Mouse (Mus musculus): Measurements from ENCODE around the gene Nubpl.
"Not testable (repeated sequence)": the region's sequence is repeated elsewhere in the genome, so short reads cannot be mapped to it uniquely, and the experiment has no call there.

The Nubpl gene

DNA sequence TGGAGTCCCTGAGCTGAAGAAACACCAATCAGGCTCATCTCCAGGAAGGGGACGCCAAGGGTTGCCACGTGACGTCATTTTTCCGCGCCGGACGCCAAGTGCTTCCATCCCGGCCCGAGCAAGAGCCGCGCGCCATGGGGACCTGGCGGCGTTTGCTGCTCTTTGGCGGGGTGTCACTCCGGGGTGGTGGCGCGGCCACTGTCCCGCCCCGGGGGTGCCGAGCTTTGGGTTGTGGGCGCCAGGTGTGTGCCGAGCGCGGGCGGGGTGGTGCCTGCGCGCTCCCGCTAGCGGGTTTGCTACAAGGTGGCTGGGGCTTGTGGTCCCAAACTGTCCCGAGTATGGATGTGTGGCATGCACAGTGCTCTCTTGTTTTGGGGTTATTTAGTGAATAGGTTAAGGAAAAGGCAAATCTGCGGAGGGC, at the start of gene Nubpl:
Nubpl (plus strand) TSS at position 88 of the 421 bp plus-strand sequence.
- peak; percentile 93 for DNase-seq

GRCm38 (mm10) chr12:52049324-52049723, 48.2 kb upstream of the Nubpl start:
- no peak for DNase-seq

- DNase-seq: not testable (repeated sequence)
These were observed 18.2 kb upstream of the Nubpl start for GRCm38 (mm10) chr12:52079296-52079695.

DNA sequence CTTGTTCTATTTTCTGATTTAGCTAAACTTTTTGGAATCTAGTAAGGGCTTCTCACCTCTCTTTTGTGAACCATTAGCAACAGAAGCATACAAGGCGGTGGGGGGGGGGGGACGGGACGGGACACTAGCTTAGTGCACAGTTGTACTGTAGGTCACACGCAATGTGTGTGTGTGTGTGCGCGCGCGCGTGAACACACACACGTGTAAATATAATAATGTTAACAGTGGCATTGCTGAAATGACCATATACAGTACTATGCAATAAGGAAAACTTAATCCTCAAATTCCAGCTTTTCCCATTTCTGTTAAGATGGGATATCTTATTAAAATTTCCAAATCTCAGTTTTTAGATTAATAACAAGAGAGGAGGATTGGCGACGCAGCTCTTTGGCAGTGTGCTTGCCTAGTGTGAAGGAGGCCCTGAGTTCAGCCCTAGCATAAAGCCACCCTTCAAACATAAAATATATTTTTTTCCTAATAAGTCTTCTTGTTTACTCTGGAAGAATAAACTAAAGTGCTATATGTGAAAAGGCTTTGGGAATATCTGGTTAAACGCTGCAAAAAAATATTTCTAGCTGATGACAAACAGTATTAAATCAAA, 388 bp upstream of the Nubpl start:
- DNase-seq: no peak

- no peak for DNase-seq
These were observed 22.7 kb downstream of the Nubpl start for GRCm38 (mm10) chr12:52120276-52120675.

GRCm38 (mm10) chr12:52126407-52126806, 28.9 kb downstream of the Nubpl start:
- no peak for DNase-seq

GRCm38 (mm10) chr12:52129072-52129471, 31.5 kb downstream of the Nubpl start:
- no peak for DNase-seq

GRCm38 (mm10) chr12:52132256-52132655, 34.7 kb downstream of the Nubpl start:
- no peak for DNase-seq

DNA sequence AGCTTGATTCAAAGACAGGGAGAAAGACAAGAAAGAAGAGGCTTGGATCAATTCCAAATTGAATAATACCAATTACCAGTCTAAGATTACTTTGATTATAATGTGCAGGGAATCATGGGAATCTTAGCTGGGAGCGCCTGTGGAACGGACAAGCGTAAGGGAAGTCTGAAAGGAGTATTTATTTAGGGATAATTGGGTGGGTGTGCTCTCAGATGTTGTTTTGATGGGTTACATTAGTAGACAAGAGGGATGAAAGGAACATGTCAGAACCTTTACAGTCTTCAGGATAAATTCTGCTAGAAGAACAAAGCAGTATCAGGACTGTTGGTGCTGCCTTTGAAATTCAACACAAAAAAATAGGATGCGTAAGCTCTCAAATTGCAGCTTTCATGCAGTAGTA, 40.8 kb downstream of the Nubpl start:
- DNase-seq: no peak

DNA sequence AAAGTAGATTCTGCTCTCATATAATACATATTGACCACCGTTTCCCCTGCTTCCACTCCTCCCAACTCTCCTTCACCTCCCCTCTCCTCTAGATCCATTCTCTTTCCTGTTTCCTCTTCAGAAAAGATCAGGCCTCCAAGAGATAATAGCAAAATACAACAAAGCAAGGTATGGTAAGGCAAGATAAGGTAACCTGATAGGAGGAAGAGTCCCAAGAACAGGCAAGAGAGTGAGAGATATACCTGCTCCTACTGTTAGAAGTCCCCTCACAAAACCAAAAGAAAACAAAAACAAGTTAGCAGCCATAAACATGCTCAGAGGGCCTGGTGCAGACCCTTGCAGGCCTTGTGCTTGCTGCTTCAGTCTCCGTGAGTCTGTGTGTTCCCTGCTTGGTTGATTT, 49.1 kb downstream of the Nubpl start:
- no peak for DNase-seq

DNA sequence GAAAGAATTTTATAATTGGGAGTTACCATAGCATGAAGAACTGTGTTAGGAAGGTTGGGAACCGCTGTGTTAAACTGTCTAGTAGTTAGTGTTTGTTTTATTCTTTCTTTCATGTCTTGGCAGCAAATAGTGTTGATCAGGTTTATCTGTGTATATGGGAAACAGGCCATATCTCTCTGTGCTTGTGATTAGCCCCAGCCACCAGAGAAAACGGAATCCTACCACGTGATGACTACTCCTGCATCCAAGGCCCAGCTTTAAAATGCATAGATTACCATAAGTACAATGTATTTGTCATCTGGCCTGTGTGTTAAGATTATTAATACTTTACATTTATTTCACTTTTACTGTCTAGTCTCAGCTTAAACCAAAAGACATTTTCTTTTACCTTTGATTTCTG, 51.9 kb downstream of the Nubpl start:
- DNase-seq: no peak

DNA sequence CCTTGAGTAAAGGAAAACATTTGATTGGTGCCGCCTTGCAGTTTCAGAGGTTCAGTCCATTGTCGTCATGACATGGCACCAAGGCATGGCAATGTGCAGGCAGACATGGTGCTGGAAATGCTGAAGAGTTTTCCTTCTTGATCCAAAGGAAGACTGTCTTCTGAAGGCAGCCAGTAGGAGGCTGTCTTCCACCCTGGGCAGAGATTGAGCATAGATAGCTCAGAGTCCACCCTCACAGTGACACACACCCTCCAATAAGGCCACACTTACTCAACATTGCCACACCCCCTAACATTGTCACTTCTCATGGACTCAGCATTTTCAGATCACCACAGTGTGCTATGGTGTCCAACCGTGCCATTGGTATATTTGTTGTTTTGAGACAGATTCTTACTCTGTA, 54.5 kb downstream of the Nubpl start:
- DNase-seq: no peak

GRCm38 (mm10) chr12:52154906-52155305, 57.4 kb downstream of the Nubpl start:
- no peak for DNase-seq

GRCm38 (mm10) chr12:52164414-52164813, 66.9 kb downstream of the Nubpl start:
- no peak for DNase-seq

- DNase-seq: no peak
These were observed 88.8 kb downstream of the Nubpl start for GRCm38 (mm10) chr12:52186205-52186793.

GRCm38 (mm10) chr12:52186963-52187590, 89.5 kb downstream of the Nubpl start:
- no peak for DNase-seq

DNA sequence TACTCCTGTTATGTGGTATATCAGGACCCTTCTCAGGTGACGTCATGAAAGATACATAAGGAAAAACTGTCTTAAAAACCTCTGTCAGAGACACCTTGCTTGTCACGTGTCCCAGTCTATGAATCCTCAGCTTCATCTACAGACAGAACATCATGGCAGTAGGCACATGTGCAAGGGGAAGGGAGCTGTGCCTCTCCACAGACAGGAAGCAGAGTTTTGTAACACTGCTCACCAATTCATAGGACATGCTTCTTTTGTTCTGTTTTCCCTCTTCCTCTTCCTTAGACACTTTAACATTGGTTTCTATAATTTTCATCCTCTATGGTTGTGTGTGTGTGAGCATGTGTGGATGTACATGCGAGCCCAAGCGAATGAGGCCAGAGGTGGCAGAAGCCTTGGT, 100.9 kb downstream of the Nubpl start:
- DNase-seq: no peak

- DNase-seq: no peak
These were observed 111.6 kb downstream of the Nubpl start for GRCm38 (mm10) chr12:52209121-52209610.

DNA sequence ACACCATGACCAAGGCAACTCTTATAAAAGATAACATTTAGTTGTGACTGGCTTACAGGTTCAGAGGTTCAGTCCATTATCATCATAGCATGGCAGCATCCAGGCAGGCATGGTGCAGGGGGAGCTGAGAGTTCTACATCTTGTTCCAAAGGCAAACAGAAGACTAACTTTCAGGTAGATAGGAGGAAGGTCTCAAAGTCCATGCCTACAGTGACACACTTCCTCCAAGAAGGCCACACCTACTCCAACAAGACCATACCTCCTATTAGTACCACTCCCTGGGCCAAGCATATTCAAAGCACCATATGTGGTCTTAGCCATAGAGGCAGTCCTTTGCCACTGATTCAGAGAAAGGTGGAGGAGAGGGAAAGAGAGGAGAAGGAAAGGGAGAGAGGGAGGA, 113.6 kb downstream of the Nubpl start:
- DNase-seq: no peak

- no peak for DNase-seq
These were observed 117.3 kb downstream of the Nubpl start for GRCm38 (mm10) chr12:52214837-52215236.

- no peak for DNase-seq
These were observed 127.4 kb downstream of the Nubpl start for GRCm38 (mm10) chr12:52224954-52225353.

GRCm38 (mm10) chr12:52228746-52229145, 131.2 kb downstream of the Nubpl start:
- no peak for DNase-seq

DNA sequence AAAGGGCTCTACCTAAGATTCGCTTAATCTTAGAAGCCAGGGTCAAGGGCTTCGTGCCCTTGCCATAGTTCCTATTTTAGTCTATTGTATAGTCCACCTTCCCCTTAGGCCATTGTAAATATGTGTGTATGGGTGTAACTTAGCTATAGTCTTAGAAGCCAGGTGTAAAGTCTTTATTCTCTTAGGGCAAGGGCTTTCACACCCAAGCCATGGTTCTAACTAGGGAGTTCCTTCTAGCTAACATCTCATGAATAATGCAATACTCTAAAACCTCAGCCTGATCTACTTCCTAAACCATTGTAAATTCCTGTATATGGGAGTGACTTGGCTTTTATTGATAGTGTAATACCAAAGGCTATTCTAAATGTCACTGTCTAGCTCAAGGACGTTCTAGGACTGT, 134.4 kb downstream of the Nubpl start:
- DNase-seq: not testable (repeated sequence)

DNA sequence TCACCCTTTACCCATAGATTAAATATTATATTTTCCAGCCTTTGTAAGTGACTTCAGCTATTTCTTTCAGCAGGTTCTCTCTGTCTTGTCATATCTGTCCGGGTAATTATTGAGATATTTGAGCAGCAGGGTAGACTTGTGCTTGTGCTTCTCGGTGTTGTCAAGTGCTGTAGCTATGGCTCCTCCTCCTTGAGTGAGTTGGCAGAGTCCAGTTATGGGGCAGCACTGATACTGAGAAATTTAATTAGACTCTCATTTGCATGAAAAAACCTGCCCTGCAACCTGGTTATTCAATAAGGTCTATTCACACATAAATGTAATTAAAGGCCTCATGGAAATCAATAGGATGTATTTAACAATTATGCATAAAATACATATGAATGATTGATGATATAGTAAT, 145.2 kb downstream of the Nubpl start:
- no peak for DNase-seq

All from cerebellum, adult 11-12 months (tissue).